Mouse (Mus musculus) spleen, postnatal 36 days (tissue): ENCODE data around the gene Mcee.

Source experiments
- DNase-seq, 2 experiments: peaks; one replicate each; pipeline ENCODE4 v3.0.0; 2022; ENCODE audit warnings: low spot score in 2 of 2, mixed read lengths in 1 of 2

Mcee gene

GRCm38 (mm10) chr7:64424861-64425260 is 32.5 kb downstream of the Mcee start:
- no peak for DNase-seq

- no peak for DNase-seq
Observed at GRCm38 (mm10) chr7:64439595-64440518, 47.5 kb downstream of the Mcee start.

- no peak for DNase-seq
Observed at GRCm38 (mm10) chr7:64440519-64440918, 48.1 kb downstream of the Mcee start.

- no peak for DNase-seq
Observed at GRCm38 (mm10) chr7:64450631-64451030, 58.2 kb downstream of the Mcee start.

GRCm38 (mm10) chr7:64451441-64451840 is 59.0 kb downstream of the Mcee start:
- DNase-seq, result no peak

GRCm38 (mm10) chr7:64451861-64452382 is 59.5 kb downstream of the Mcee start:
- no peak for DNase-seq

- no peak for DNase-seq
Observed at GRCm38 (mm10) chr7:64452471-64453222, 60.2 kb downstream of the Mcee start.

- no peak for DNase-seq
Observed at GRCm38 (mm10) chr7:64456176-64456575, 63.8 kb downstream of the Mcee start.

- no peak for DNase-seq
Observed at GRCm38 (mm10) chr7:64456676-64457075, 64.3 kb downstream of the Mcee start.

- no peak for DNase-seq
Observed at GRCm38 (mm10) chr7:64457811-64458210, 65.4 kb downstream of the Mcee start.
